Mouse (Mus musculus): ENCODE results near the gene Gp9. TPM values are rescaled to one million over a fixed set of nuclear protein-coding genes. Genes with fewer than 3 reads are reported as not detected.

Gene Gp9
- polyA plus RNA-seq, 1 experiment from 2014 or later, result 3.2 TPM

GRCm38 (mm10) chr6:87793821-87794510 lies 16.1 kb downstream of the Gp9 start:
- DNase-seq (ENCODE audit: extremely low spot score, low spot score), result no peak
- H3K36me3 ChIP-seq (replicated peaks), result peaks cover 13% of the 10 kb centered on the region
- H3K27ac ChIP-seq, result no peak overlapping the region
- H3K27me3 ChIP-seq (ENCODE audit: poor library complexity, severe bottlenecking), result no peaks in the 10 kb centered on the region
- 97% methylated on average over 10 of the region's 10 CpGs for WGBS
- H3K9me3 ChIP-seq, result no peaks in the 10 kb centered on the region
- H3K4me3 ChIP-seq, result no peak overlapping the region
- peaks cover 14% of the 10 kb centered on the region for H3K4me1 ChIP-seq

GRCm38 (mm10) chr6:87795385-87796150 lies 17.7 kb downstream of the Gp9 start:
- 60% methylated on average over 6 of the region's 6 CpGs for WGBS
- no peak overlapping the region for H3K27ac ChIP-seq
- no peak for DNase-seq (ENCODE audit: extremely low spot score, low spot score)

GRCm38 (mm10) chr6:87796251-87796880 lies 18.5 kb downstream of the Gp9 start:
- DNase-seq (ENCODE audit: extremely low spot score, low spot score), result no peak
- Histone ChIP-seq H3K36me3 (replicated peaks) (peaks cover 13% of the 10 kb centered on the region), H3K4me1 (peaks cover 10% of the 10 kb centered on the region), H3K27ac (no peak overlapping the region), H3K27me3 (ENCODE audit: poor library complexity, severe bottlenecking) (no peaks in the 10 kb centered on the region), H3K9me3 (no peaks in the 10 kb centered on the region), H3K4me3 (no peak overlapping the region)
- WGBS, result 95% methylated on average over 6 of the region's 6 CpGs

More at GRCm38 (mm10) chr6:87795385-87796150, 17.7 kb downstream of the Gp9 start:
- Histone ChIP-seq H3K27me3 (ENCODE audit: poor library complexity, severe bottlenecking) (no peaks in the 10 kb centered on the region), H3K4me1 (peaks cover 10% of the 10 kb centered on the region), H3K36me3 (replicated peaks) (peaks cover 13% of the 10 kb centered on the region), H3K9me3 (no peaks in the 10 kb centered on the region), H3K4me3 (no peak overlapping the region)

GRCm38 (mm10) chr6:87797321-87797720 lies 19.4 kb downstream of the Gp9 start:
- WGBS, result 64% methylated on average over 2 of the region's 2 CpGs
- DNase-seq (ENCODE audit: extremely low spot score, low spot score), result no peak

GRCm38 (mm10) chr6:87799576-87799975 lies 21.7 kb downstream of the Gp9 start:
- Histone ChIP-seq H3K4me1 (peaks cover 10% of the 10 kb centered on the region), H3K4me3 (no peak overlapping the region), H3K27ac (no peak overlapping the region), H3K27me3 (ENCODE audit: poor library complexity, severe bottlenecking) (no peaks in the 10 kb centered on the region), H3K36me3 (replicated peaks) (0 out of 2 replicates have a peak, but pooled peaks cover 2% of the 10 kb centered on the region), H3K9me3 (no peaks in the 10 kb centered on the region)
- DNase-seq (ENCODE audit: extremely low spot score, low spot score), result no peak
- 92% methylated on average over 6 of the region's 6 CpGs for WGBS

More at GRCm38 (mm10) chr6:87797321-87797720, 19.4 kb downstream of the Gp9 start:
- H3K27ac ChIP-seq, result no peak overlapping the region
- H3K4me1 ChIP-seq, result peaks cover 10% of the 10 kb centered on the region
- H3K27me3 ChIP-seq (ENCODE audit: poor library complexity, severe bottlenecking), result no peaks in the 10 kb centered on the region
- H3K36me3 ChIP-seq (replicated peaks), result peaks cover 8% of the 10 kb centered on the region
- H3K4me3 ChIP-seq, result no peak overlapping the region
- H3K9me3 ChIP-seq, result no peaks in the 10 kb centered on the region

GRCm38 (mm10) chr6:87802462-87802861 lies 24.6 kb downstream of the Gp9 start:
- Histone ChIP-seq H3K27ac (no peak overlapping the region), H3K27me3 (ENCODE audit: poor library complexity, severe bottlenecking) (no peaks in the 10 kb centered on the region), H3K4me1 (peaks cover 3% of the 10 kb centered on the region; the same call in 1 of the 2 replicates), H3K4me3 (no peak overlapping the region), H3K9me3 (no peaks in the 10 kb centered on the region), H3K36me3 (replicated peaks) (0 out of 2 replicates have a peak, but pooled peaks cover 3% of the 10 kb centered on the region)
- 89% methylated on average over 7 of the region's 7 CpGs for WGBS
- no peak for DNase-seq (ENCODE audit: extremely low spot score, low spot score)

GRCm38 (mm10) chr6:87804036-87804435 lies 26.2 kb downstream of the Gp9 start:
- no peaks in the 10 kb centered on the region for H3K9me3 ChIP-seq
- H3K27me3 ChIP-seq (ENCODE audit: poor library complexity, severe bottlenecking), result no peaks in the 10 kb centered on the region
- 90% methylated on average over 1 of the region's 1 CpGs for WGBS
- DNase-seq (ENCODE audit: extremely low spot score, low spot score), result no peak
- H3K4me1 ChIP-seq, result peaks cover 3% of the 10 kb centered on the region; the same call in 1 of the 2 replicates
- no peak overlapping the region for H3K4me3 ChIP-seq
- H3K36me3 ChIP-seq (replicated peaks), result 0 out of 2 replicates have a peak, but pooled peaks cover 5% of the 10 kb centered on the region
- no peak overlapping the region for H3K27ac ChIP-seq

GRCm38 (mm10) chr6:87804886-87805285 lies 27.0 kb downstream of the Gp9 start:
- WGBS, result 86% methylated on average over 7 of the region's 7 CpGs
- Histone ChIP-seq H3K27me3 (ENCODE audit: poor library complexity, severe bottlenecking) (peaks cover 5% of the 10 kb centered on the region; the same call in 1 of the 2 replicates), H3K36me3 (replicated peaks) (0 out of 2 replicates have a peak, but pooled peaks cover 5% of the 10 kb centered on the region)

GRCm38 (mm10) chr6:87805448-87805847 lies 27.6 kb downstream of the Gp9 start:
- 0 out of 2 replicates have a peak, but pooled peaks cover 5% of the 10 kb centered on the region for H3K36me3 ChIP-seq (replicated peaks)
- WGBS, result 95% methylated on average over 7 of the region's 7 CpGs
- H3K4me1 ChIP-seq, result peaks cover 7% of the 10 kb centered on the region
- H3K27ac ChIP-seq, result no peak overlapping the region
- H3K9me3 ChIP-seq, result no peaks in the 10 kb centered on the region
- no peak for DNase-seq (ENCODE audit: extremely low spot score, low spot score)
- H3K4me3 ChIP-seq, result no peak overlapping the region
- H3K27me3 ChIP-seq (ENCODE audit: poor library complexity, severe bottlenecking), result peaks cover 10% of the 10 kb centered on the region; the same call in 1 of the 2 replicates

More at GRCm38 (mm10) chr6:87804886-87805285, 27.0 kb downstream of the Gp9 start:
- no peak overlapping the region for H3K27ac ChIP-seq
- H3K4me1 ChIP-seq, result peaks cover 3% of the 10 kb centered on the region; the same call in 1 of the 2 replicates
- H3K4me3 ChIP-seq, result no peak overlapping the region
- DNase-seq (ENCODE audit: extremely low spot score, low spot score), result no peak
- H3K9me3 ChIP-seq, result no peaks in the 10 kb centered on the region

GRCm38 (mm10) chr6:87806028-87806427 lies 28.2 kb downstream of the Gp9 start:
- Histone ChIP-seq H3K27me3 (ENCODE audit: poor library complexity, severe bottlenecking) (peaks cover 10% of the 10 kb centered on the region; the same call in 1 of the 2 replicates), H3K36me3 (replicated peaks) (0 out of 2 replicates have a peak, but pooled peaks cover 5% of the 10 kb centered on the region), H3K9me3 (no peaks in the 10 kb centered on the region), H3K4me1 (peaks cover 13% of the 10 kb centered on the region), H3K4me3 (no peak overlapping the region), H3K27ac (no peak overlapping the region)
- WGBS, result 88% methylated on average over 2 of the region's 2 CpGs
- no peak for DNase-seq (ENCODE audit: extremely low spot score, low spot score)

- Histone ChIP-seq H3K9me3 (no peaks in the 10 kb centered on the region), H3K36me3 (replicated peaks) (0 out of 2 replicates have a peak, but pooled peaks cover 5% of the 10 kb centered on the region), H3K27me3 (ENCODE audit: poor library complexity, severe bottlenecking) (peaks cover 10% of the 10 kb centered on the region; the same call in 1 of the 2 replicates), H3K27ac (no peak overlapping the region), H3K4me1 (peaks cover 21% of the 10 kb centered on the region), H3K4me3 (no peak overlapping the region)
- 37% methylated on average over 2 of the region's 2 CpGs for WGBS
- no peak for DNase-seq (ENCODE audit: extremely low spot score, low spot score)
Observed at GRCm38 (mm10) chr6:87806857-87807256, 29.0 kb downstream of the Gp9 start.

GRCm38 (mm10) chr6:87807735-87808440 lies 30.0 kb downstream of the Gp9 start:
- Histone ChIP-seq H3K4me1 (peaks cover 30% of the 10 kb centered on the region), H3K4me3 (no peak overlapping the region), H3K27me3 (ENCODE audit: poor library complexity, severe bottlenecking) (peaks cover 10% of the 10 kb centered on the region; the same call in 1 of the 2 replicates), H3K27ac (no peak overlapping the region), H3K9me3 (no peaks in the 10 kb centered on the region), H3K36me3 (replicated peaks) (0 out of 2 replicates have a peak, but pooled peaks cover 5% of the 10 kb centered on the region)
- no peak for DNase-seq (ENCODE audit: extremely low spot score, low spot score)
- 87% methylated on average over 4 of the region's 4 CpGs for WGBS

Data from forebrain, embryonic 10.5 days (tissue).